Mouse (Mus musculus) forebrain, embryonic 10.5 days (tissue): ENCODE results near the gene March11. TPM values are rescaled to one million over a fixed set of nuclear protein-coding genes. Genes with fewer than 3 reads are reported as not detected.

ENCODE experiments used
- DNase-seq: peaks from one replicate; pipeline ENCODE4 v3.0.0-alpha.2; 2017; ENCODE audit warnings: low spot score; ENCODE audit errors: extremely low spot score
- H3K27ac ChIP-seq: fragments of 300-500 bp; sonication (generic); 2 replicates; pipeline ENCODE4 v1.5.1; 2016; ENCODE audit warnings: mild to moderate bottlenecking
- H3K27me3 ChIP-seq: fragments of 300-500 bp; sonication (generic); 2 replicates; pipeline ENCODE4 v1.6.1; 2016; ENCODE audit warnings: mild to moderate bottlenecking; ENCODE audit not compliant: poor library complexity, severe bottlenecking
- H3K36me3 ChIP-seq: fragments of 300-500 bp; sonication (generic); replicated peaks from 2 replicates; pipeline ENCODE4 v1.6.1; 2016; ENCODE audit warnings: mild to moderate bottlenecking, moderate library complexity
- H3K4me1 ChIP-seq: fragments of 300-500 bp; sonication (generic); 2 replicates; pipeline ENCODE4 v1.6.1; 2016
- H3K4me3 ChIP-seq: fragments of 300-500 bp; sonication (generic); 2 replicates; pipeline ENCODE4 v1.5.1; 2016; ENCODE audit warnings: mild to moderate bottlenecking, moderate library complexity
- H3K9me3 ChIP-seq: fragments of 300-500 bp; sonication (generic); 2 replicates; pipeline ENCODE4 v1.6.1; 2016; ENCODE audit warnings: mild to moderate bottlenecking, moderate library complexity
- WGBS: fragments of 180-500 bp; shearing (Covaris S2); methylation state at CpG from one replicate; pipeline ENCODE4 v1.1.7; 2016; 5-methylcytosine and 5-hydroxymethylcytosine counted together
- polyA plus RNA-seq: library from polyadenylated mRNA; unstranded; fragments of >200 nt; fragmentation: Nextera tagmentation; extraction: Ambion mirVana; gene quantifications from 2 replicates; pipeline ENCODE4 v1.2.1, GENCODE M21; 2016

The March11 gene
- polyA plus RNA-seq, 1 experiment from 2014 or later, result 0.35 TPM

GRCm38 (mm10) chr15:26378879-26379278, 70.0 kb downstream of the March11 start:
- H3K27ac ChIP-seq, result no peak overlapping the region
- H3K4me1 ChIP-seq, result no peaks in the 10 kb centered on the region
- H3K36me3 ChIP-seq, result no peaks in the 10 kb centered on the region
- H3K27me3 ChIP-seq, result no peaks in the 10 kb centered on the region
- 94% methylated on average over 4 of the region's 4 CpGs for WGBS
- no peaks in the 10 kb centered on the region for H3K9me3 ChIP-seq
- DNase-seq, result no peak
- no peak overlapping the region for H3K4me3 ChIP-seq

- no peak for DNase-seq
- Histone ChIP-seq H3K36me3 (no peaks in the 10 kb centered on the region), H3K4me3 (no peak overlapping the region), H3K27ac (no peak overlapping the region), H3K4me1 (no peaks in the 10 kb centered on the region), H3K27me3 (no peaks in the 10 kb centered on the region), H3K9me3 (no peaks in the 10 kb centered on the region)
- WGBS, result 90% methylated on average over 3 of the region's 3 CpGs
Measured at GRCm38 (mm10) chr15:26379831-26380230, 71.0 kb downstream of the March11 start.

- 83% methylated on average over 1 of the region's 1 CpGs for WGBS
- Histone ChIP-seq H3K36me3 (no peaks in the 10 kb centered on the region), H3K4me3 (no peak overlapping the region), H3K4me1 (no peaks in the 10 kb centered on the region), H3K27ac (no peak overlapping the region), H3K27me3 (no peaks in the 10 kb centered on the region), H3K9me3 (no peaks in the 10 kb centered on the region)
- DNase-seq, result no peak
Measured at GRCm38 (mm10) chr15:26380844-26381243, 72.0 kb downstream of the March11 start.

- Histone ChIP-seq H3K36me3 (no peaks in the 10 kb centered on the region), H3K27ac (no peak overlapping the region), H3K9me3 (no peaks in the 10 kb centered on the region), H3K4me1 (no peaks in the 10 kb centered on the region), H3K4me3 (no peak overlapping the region), H3K27me3 (no peaks in the 10 kb centered on the region)
- WGBS, result 94% methylated on average over 9 of the region's 9 CpGs
- no peak for DNase-seq
Measured at GRCm38 (mm10) chr15:26390001-26390400, 81.2 kb downstream of the March11 start.

- DNase-seq, result no peak
- 95% methylated on average over 2 of the region's 2 CpGs for WGBS
- H3K27me3 ChIP-seq, result no peaks in the 10 kb centered on the region
Measured at GRCm38 (mm10) chr15:26396556-26396955, 87.7 kb downstream of the March11 start.

GRCm38 (mm10) chr15:26425284-26425683, 116.4 kb downstream of the March11 start:
- Histone ChIP-seq H3K4me3 (no peak overlapping the region), H3K36me3 (no peaks in the 10 kb centered on the region), H3K27ac (no peak overlapping the region), H3K9me3 (no peaks in the 10 kb centered on the region), H3K27me3 (no peaks in the 10 kb centered on the region), H3K4me1 (no peaks in the 10 kb centered on the region)
- no peak for DNase-seq
- WGBS, result 84% methylated on average over 3 of the region's 3 CpGs

More at GRCm38 (mm10) chr15:26396556-26396955, 87.7 kb downstream of the March11 start:
- Histone ChIP-seq H3K9me3 (no peaks in the 10 kb centered on the region), H3K36me3 (no peaks in the 10 kb centered on the region), H3K4me1 (no peaks in the 10 kb centered on the region), H3K4me3 (no peak overlapping the region), H3K27ac (no peak overlapping the region)

GRCm38 (mm10) chr15:26426231-26426630, 117.4 kb downstream of the March11 start:
- Histone ChIP-seq H3K27ac (no peak overlapping the region), H3K4me3 (no peak overlapping the region), H3K4me1 (no peaks in the 10 kb centered on the region), H3K36me3 (no peaks in the 10 kb centered on the region), H3K27me3 (no peaks in the 10 kb centered on the region), H3K9me3 (no peaks in the 10 kb centered on the region)
- no peak for DNase-seq

- WGBS, result 81% methylated on average over 2 of the region's 2 CpGs
- no peak for DNase-seq
Measured at GRCm38 (mm10) chr15:26430565-26430964, 121.7 kb downstream of the March11 start.

GRCm38 (mm10) chr15:26432676-26433075, 123.8 kb downstream of the March11 start:
- Histone ChIP-seq H3K27me3 (no peaks in the 10 kb centered on the region), H3K4me1 (no peaks in the 10 kb centered on the region), H3K27ac (no peak overlapping the region), H3K4me3 (no peak overlapping the region), H3K36me3 (no peaks in the 10 kb centered on the region), H3K9me3 (no peaks in the 10 kb centered on the region)
- DNase-seq, result no peak
- WGBS, result 75% methylated on average over 2 of the region's 2 CpGs

More at GRCm38 (mm10) chr15:26430565-26430964, 121.7 kb downstream of the March11 start:
- Histone ChIP-seq H3K4me3 (no peak overlapping the region), H3K27me3 (no peaks in the 10 kb centered on the region), H3K36me3 (no peaks in the 10 kb centered on the region), H3K27ac (no peak overlapping the region), H3K9me3 (no peaks in the 10 kb centered on the region), H3K4me1 (no peaks in the 10 kb centered on the region)

- 93% methylated on average over 7 of the region's 7 CpGs for WGBS
- Histone ChIP-seq H3K4me1 (no peaks in the 10 kb centered on the region), H3K4me3 (no peak overlapping the region), H3K36me3 (no peaks in the 10 kb centered on the region), H3K9me3 (no peaks in the 10 kb centered on the region), H3K27ac (no peak overlapping the region), H3K27me3 (no peaks in the 10 kb centered on the region)
- DNase-seq, result no peak
Measured at GRCm38 (mm10) chr15:26435725-26436124, 126.9 kb downstream of the March11 start.

GRCm38 (mm10) chr15:26437113-26437512, 128.3 kb downstream of the March11 start:
- H3K4me1 ChIP-seq, result no peaks in the 10 kb centered on the region
- H3K27me3 ChIP-seq, result no peaks in the 10 kb centered on the region
- H3K36me3 ChIP-seq, result no peaks in the 10 kb centered on the region
- no peak overlapping the region for H3K27ac ChIP-seq
- H3K9me3 ChIP-seq, result no peaks in the 10 kb centered on the region
- DNase-seq, result no peak
- H3K4me3 ChIP-seq, result no peak overlapping the region
- WGBS, result 65% methylated on average over 2 of the region's 2 CpGs
